Mouse (Mus musculus) intestine, postnatal 0 days (tissue): Measurements from ENCODE around the gene Hoxa6. TPM values are rescaled to one million over a fixed set of nuclear protein-coding genes. Genes with fewer than 3 reads are reported as not detected.

Experiments used
- ATAC-seq: fragments of 200-750 bp; cut with Nextera tagmentation; 2 replicates; pipeline ENCODE4 v1.8.0; 2017; ENCODE audit warnings: mild to moderate bottlenecking, moderate TSS enrichment, moderate library complexity
- H3K27ac ChIP-seq: fragments of 300-500 bp; sonication (generic); 2 replicates; pipeline ENCODE4 v1.5.1; 2014; ENCODE audit warnings: mild to moderate bottlenecking, low read depth, low read length, moderate library complexity
- H3K27me3 ChIP-seq: fragments of 300-500 bp; sonication (generic); replicated peaks from 2 replicates; pipeline ENCODE4 v1.6.1; 2014; ENCODE audit warnings: low read length, mixed read lengths; ENCODE audit not compliant: control insufficient read depth, insufficient read depth
- H3K36me3 ChIP-seq: fragments of 300-500 bp; sonication (generic); 2 replicates; pipeline ENCODE4 v1.6.1; 2014; ENCODE audit warnings: mild to moderate bottlenecking, moderate library complexity; ENCODE audit not compliant: control insufficient read depth, insufficient read depth
- H3K4me1 ChIP-seq: fragments of 300-500 bp; sonication (generic); replicated peaks from 2 replicates; pipeline ENCODE4 v1.6.1; 2014; ENCODE audit warnings: antibody characterized with exemption, low read length, mixed read lengths; ENCODE audit not compliant: control insufficient read depth, insufficient read depth
- H3K4me2 ChIP-seq: fragments of 300-500 bp; sonication (generic); replicated peaks from 2 replicates; pipeline ENCODE4 v1.6.1; 2014; ENCODE audit warnings: low read depth, mild to moderate bottlenecking, moderate library complexity
- H3K4me3 ChIP-seq: fragments of 300-500 bp; sonication (generic); 2 replicates; pipeline ENCODE4 v1.5.1; 2014; ENCODE audit warnings: low read depth, low read length
- H3K9ac ChIP-seq: fragments of 300-500 bp; sonication (generic); 2 replicates; pipeline ENCODE4 v1.6.1; 2014; ENCODE audit warnings: mild to moderate bottlenecking, low read depth, low read length
- H3K9me3 ChIP-seq: fragments of 300-500 bp; sonication (generic); 2 replicates; pipeline ENCODE4 v1.6.1; 2016; ENCODE audit warnings: mixed run types; ENCODE audit not compliant: control insufficient read depth
- CTCF ChIP-seq: sonication (generic); IDR thresholded peaks from 2 replicates; pipeline ENCODE4 v1.5.1; 2016; ENCODE audit warnings: low read depth, mild to moderate bottlenecking, control low read depth, antibody characterized with exemption, moderate library complexity
- WGBS: fragments of 180-500 bp; shearing (Covaris S2); extraction: QIAGEN DNeasy Blood & Tissue Kit; methylation state at CpG from one replicate; pipeline ENCODE4 v1.1.7; 2014; 5-methylcytosine and 5-hydroxymethylcytosine counted together
- polyA plus RNA-seq: library from polyadenylated mRNA; unstranded; fragments of >200 nt; fragmentation: Nextera tagmentation; extraction: Ambion mirVana; gene quantifications from 2 replicates; pipeline ENCODE4 v1.2.1, GENCODE M21; 2015

Gene Hoxa6
- polyA plus RNA-seq, 1 experiment from 2014 or later = 0.76 TPM

DNA sequence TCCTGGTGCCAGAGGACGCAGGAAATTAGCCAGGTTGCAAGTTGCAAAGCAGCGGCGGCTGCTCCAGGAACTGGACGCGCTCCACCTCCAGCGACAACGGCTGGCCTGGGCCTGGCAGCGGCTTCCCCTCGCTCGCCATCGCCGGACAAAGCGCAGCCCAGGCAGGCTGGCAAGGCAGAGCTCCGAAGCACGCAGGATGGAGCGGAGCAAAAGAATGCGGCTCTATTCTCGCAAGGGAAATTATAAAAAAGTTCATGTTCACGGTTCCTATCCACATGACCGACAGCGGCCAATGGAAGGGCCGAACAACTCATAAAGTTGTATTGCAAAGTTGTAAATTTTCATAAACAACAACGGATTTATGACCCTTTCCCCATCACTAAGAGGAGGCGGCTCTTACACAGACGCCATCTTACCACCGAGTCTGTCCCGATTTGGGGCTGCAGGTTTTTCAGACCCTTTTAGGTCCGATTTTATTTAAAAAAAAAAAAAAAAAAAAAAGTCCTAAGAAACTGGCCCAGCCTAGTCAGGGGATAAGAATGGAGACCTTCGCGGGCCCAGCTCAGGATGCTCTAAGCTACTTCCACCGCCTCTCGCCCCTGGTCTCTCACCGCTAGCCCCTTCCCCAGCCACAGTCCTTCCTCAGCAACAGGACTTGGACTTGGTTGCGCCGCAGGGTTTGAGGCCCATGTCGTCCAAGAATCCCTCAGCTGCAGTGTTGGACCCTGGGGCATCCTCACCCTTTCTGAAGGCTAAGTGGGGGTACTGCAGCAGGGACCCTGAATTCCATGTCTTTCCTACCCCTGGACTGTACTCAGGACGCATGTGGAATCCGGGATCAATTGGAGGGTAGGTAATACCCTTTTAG lies 4.8 kb upstream of the Hoxa6 start, which contains the start of the genes Hoxa3 and Gm28308:
Gene Hoxa3, minus strand, starts transcription at position 218 of the 868 bp plus-strand sequence.
Gene Gm28308, minus strand, starts transcription at position 221 of the 868 bp plus-strand sequence.
- Histone ChIP-seq H3K27ac (peak within 1 kb of the TSS; percentile 69), H3K4me3 (peak within 1 kb of the TSS; percentile 52), H3K27me3 (peaks cover 95% of the 10 kb centered on the region), H3K4me2 (peak within 1 kb of the TSS; percentile 66), H3K9ac (peak within 1 kb of the TSS; percentile 54), H3K36me3 (no peaks in the 10 kb centered on the region), H3K4me1 (no peaks in the 10 kb centered on the region), H3K9me3 (no peaks in the 10 kb centered on the region)
- no peak for TF ChIP-seq CTCF
- 14% methylated on average over 38 of the region's 38 CpGs for WGBS
- peak; percentile 16; the same call in 1 of the 2 replicates for ATAC-seq

DNA sequence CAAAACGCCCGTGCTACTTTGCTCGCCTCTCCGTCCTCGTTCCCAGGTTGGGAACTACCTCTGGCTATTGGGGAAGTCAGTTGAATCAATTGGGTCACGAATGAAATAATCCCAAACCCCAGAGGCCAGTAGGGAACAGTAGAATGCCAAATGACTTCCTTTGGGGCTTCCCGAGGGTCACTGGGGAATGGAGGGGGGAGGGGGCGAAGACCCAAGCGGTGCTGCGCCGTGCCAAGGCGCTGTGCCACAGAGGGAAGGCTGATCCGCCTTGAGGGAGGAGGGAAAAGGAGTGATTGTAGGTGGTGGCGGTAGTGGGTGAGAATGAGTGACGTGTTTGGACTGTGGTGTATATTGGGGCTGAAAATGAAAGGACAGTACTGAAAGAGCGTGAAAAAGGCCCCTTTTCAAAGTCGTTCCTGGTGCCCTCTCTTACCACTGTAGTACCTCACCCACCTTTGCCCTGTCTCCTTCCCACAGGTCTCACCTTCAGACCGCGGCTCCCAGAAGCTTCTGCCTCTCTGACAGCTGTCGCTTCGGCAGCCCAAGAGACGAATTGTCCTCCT lies 4.1 kb upstream of the Hoxa6 start:
- ATAC-seq = no peak
- H3K4me1 ChIP-seq = no peaks in the 10 kb centered on the region
- H3K9ac ChIP-seq = peak overlapping the region; percentile 54
- H3K4me3 ChIP-seq = peak overlapping the region; percentile 52
- WGBS = 6% methylated on average over 22 of the region's 22 CpGs
- H3K9me3 ChIP-seq = no peaks in the 10 kb centered on the region
- peak overlapping the region; percentile 69 for H3K27ac ChIP-seq
- H3K27me3 ChIP-seq = peaks cover 93% of the 10 kb centered on the region
- H3K4me2 ChIP-seq = peak overlapping the region; percentile 66
- no peaks in the 10 kb centered on the region for H3K36me3 ChIP-seq
- no peak for TF ChIP-seq CTCF

DNA sequence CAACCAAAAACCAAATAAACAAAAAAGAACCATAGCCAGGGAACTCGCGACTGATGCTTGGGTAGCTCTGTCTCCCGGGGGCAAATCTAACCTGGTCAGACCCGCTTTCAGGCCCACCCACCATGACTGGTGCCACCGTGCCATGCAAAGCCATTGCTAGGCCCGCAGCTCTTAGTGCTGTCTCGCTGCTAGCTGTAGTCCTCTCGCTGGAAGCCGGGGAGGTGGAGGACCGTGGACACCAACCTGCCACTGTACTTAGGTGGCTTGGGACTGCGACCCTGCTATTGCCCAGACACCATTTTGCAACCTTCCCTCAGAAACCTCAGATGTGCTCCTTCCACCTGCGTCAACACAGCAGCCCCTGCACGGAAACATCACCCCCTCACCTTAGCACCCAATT lies 3.4 kb upstream of the Hoxa6 start:
- Histone ChIP-seq H3K4me1 (no peaks in the 10 kb centered on the region), H3K27me3 (peaks cover 91% of the 10 kb centered on the region), H3K9me3 (no peaks in the 10 kb centered on the region), H3K36me3 (no peaks in the 10 kb centered on the region), H3K4me3 (peak overlapping the region; percentile 52), H3K27ac (0 out of 2 replicates have a peak overlapping the region, but pooled peaks have one; percentile 6), H3K4me2 (peak overlapping the region; percentile 66), H3K9ac (peak overlapping the region; percentile 41; the same call in 1 of the 2 replicates)
- no peak for TF ChIP-seq CTCF
- WGBS = 5% methylated on average over 13 of the region's 13 CpGs
- no peak for ATAC-seq

DNA sequence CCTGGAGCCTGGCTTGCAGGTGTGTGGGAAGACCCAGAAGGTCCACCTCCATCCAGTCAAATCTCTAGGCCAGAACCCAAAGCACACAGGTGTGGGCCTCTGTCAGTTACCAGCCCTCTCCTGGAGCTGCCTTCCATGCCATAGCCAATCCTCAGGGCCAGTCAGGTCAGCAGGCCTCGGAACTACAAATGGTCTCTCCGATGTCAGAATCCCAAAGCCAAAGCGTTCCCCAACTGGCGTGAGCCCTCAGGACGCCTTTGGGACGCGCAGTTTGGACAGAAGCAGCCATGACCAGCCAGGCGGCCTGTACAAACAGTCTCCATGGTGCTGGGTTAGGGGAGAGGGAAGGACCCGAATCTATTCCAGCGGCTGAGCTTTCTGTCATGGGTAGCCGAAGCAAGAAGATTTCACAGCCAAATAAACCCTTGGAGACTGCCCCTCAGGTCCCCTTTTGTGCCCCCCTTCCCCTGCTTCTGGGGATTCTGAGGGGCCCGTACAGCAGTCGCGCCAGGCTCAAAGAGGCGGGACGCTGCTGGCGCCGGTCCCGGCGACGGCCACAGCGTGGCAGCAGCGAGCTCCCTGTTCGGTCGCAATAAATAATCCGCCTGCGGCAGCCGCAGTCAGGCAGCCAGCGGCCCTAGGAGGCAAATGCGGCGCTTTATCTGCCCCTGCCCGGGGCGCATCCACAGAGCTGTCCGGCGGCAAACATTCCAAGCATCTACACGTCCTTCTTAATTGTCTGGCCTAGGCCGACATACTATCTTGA lies 2.8 kb upstream of the Hoxa6 start:
- peak overlapping the region; percentile 66 for H3K4me2 ChIP-seq
- H3K9me3 ChIP-seq = no peaks in the 10 kb centered on the region
- peak overlapping the region; percentile 41 for H3K9ac ChIP-seq
- no peaks in the 10 kb centered on the region for H3K4me1 ChIP-seq
- TF ChIP-seq CTCF = peak; percentile 86
- no peaks in the 10 kb centered on the region for H3K36me3 ChIP-seq
- ATAC-seq = peak; percentile 54
- 4% methylated on average over 37 of the region's 37 CpGs for WGBS
- H3K4me3 ChIP-seq = peak overlapping the region; percentile 52
- no peak overlapping the region for H3K27ac ChIP-seq
- H3K27me3 ChIP-seq = peaks cover 91% of the 10 kb centered on the region

DNA sequence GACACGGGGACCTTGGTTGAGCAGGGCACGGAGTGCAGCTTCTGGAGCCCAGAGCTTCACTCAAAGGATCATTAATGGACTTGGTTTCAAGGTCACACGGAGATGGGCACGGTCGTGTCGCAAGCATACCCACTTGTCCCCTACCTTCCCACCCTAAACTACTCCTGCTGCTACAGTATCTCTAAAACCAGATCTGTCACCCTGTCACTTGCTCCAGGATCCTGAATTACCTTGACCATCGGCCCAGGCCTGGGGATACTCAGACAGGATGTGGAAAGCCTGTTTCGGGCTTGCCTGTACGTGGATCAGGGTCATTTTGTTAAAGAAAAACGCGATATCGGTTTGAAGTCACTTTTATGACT lies 1.1 kb upstream of the Hoxa6 start:
- Histone ChIP-seq H3K9me3 (no peaks in the 10 kb centered on the region), H3K27ac (no peak overlapping the region), H3K4me2 (peak overlapping the region; percentile 66), H3K36me3 (no peaks in the 10 kb centered on the region), H3K4me1 (no peaks in the 10 kb centered on the region), H3K9ac (no peak overlapping the region), H3K4me3 (0 out of 2 replicates have a peak overlapping the region, but pooled peaks have one; percentile 37), H3K27me3 (peaks cover 91% of the 10 kb centered on the region)
- ATAC-seq = no peak
- WGBS = 34% methylated on average over 12 of the region's 12 CpGs
- TF ChIP-seq CTCF = no peak
